Mouse (Mus musculus) embryonic facial prominence, embryonic 15.5 days (tissue): Measurements from ENCODE around the gene Trp53i13. TPM values are rescaled to one million over a fixed set of nuclear protein-coding genes. Genes with fewer than 3 reads are reported as not detected.

Experiments used
- ATAC-seq: fragments of 200-750 bp; cut with Nextera tagmentation; 2 replicates; pipeline ENCODE4 v1.8.0; 2017; ENCODE audit warnings: low read depth, moderate TSS enrichment; ENCODE audit not compliant: insufficient number of reproducible peaks, low FRiP score, low TSS enrichment
- H3K27ac ChIP-seq: fragments of 300-500 bp; sonication (generic); replicated peaks from 2 replicates; pipeline ENCODE4 v1.5.1; 2015; ENCODE audit warnings: mild to moderate bottlenecking, inconsistent platforms
- H3K27me3 ChIP-seq: fragments of 300-500 bp; sonication (generic); 2 replicates; pipeline ENCODE4 v1.6.1; 2015; ENCODE audit warnings: inconsistent platforms
- H3K36me3 ChIP-seq: fragments of 300-500 bp; sonication (generic); 2 replicates; pipeline ENCODE4 v1.6.1; 2015; ENCODE audit warnings: mild to moderate bottlenecking, inconsistent platforms
- H3K4me1 ChIP-seq: fragments of 300-500 bp; sonication (generic); 2 replicates; pipeline ENCODE4 v1.6.1; 2015; ENCODE audit warnings: inconsistent platforms
- H3K4me2 ChIP-seq: fragments of 300-500 bp; sonication (generic); replicated peaks from 2 replicates; pipeline ENCODE4 v1.6.1; 2015; ENCODE audit warnings: mild to moderate bottlenecking, inconsistent platforms
- H3K4me3 ChIP-seq: fragments of 300-500 bp; sonication (generic); replicated peaks from 2 replicates; pipeline ENCODE4 v1.5.1; 2015; ENCODE audit warnings: mild to moderate bottlenecking, inconsistent platforms
- H3K9ac ChIP-seq: fragments of 300-500 bp; sonication (generic); 2 replicates; pipeline ENCODE4 v1.6.1; 2015; ENCODE audit warnings: inconsistent platforms
- H3K9me3 ChIP-seq: fragments of 300-500 bp; sonication (generic); replicated peaks from 2 replicates; pipeline ENCODE4 v1.6.1; 2016; ENCODE audit warnings: inconsistent platforms
- WGBS: fragments of 180-500 bp; shearing (Covaris S2); methylation state at CpG from one replicate; pipeline ENCODE4 v1.1.7; 2015; 5-methylcytosine and 5-hydroxymethylcytosine counted together
- polyA plus RNA-seq: library from polyadenylated mRNA; unstranded; fragments of >200 nt; fragmentation: Nextera tagmentation; extraction: Ambion mirVana; gene quantifications from 2 replicates; pipeline ENCODE4 v1.2.1, GENCODE M21; 2015

Gene Trp53i13
- polyA plus RNA-seq, 1 experiment from 2014 or later: 61.8 TPM

- Histone ChIP-seq H3K4me2 (peak within 1 kb of the TSS; percentile 94), H3K4me1 (peaks cover 82% of the 10 kb centered on the region), H3K4me3 (peak within 1 kb of the TSS; percentile 86), H3K27ac (peak within 1 kb of the TSS; percentile 94), H3K9ac (peak within 1 kb of the TSS; percentile 80), H3K27me3 (no peaks in the 10 kb centered on the region), H3K36me3 (no peaks in the 10 kb centered on the region), H3K9me3 (no peaks in the 10 kb centered on the region)
- under 1% methylated on average over 49 of the region's 87 CpGs for WGBS
- ATAC-seq: 0 out of 2 replicates have a peak, but pooled peaks have one; percentile 26
These were observed 26.1 kb downstream of the Trp53i13 start, which contains the start of gene Ankrd13b for GRCm38 (mm10) chr11:77489591-77490235. Ankrd13b (minus strand) TSS chr11:77489678.

- H3K27me3 ChIP-seq: no peaks in the 10 kb centered on the region
- peak overlapping the region; percentile 86 for H3K4me3 ChIP-seq
- peak overlapping the region; percentile 80 for H3K9ac ChIP-seq
- ATAC-seq: no peak
- H3K27ac ChIP-seq: no peak overlapping the region
- H3K4me1 ChIP-seq: peaks cover 74% of the 10 kb centered on the region
- 2% methylated on average over 53 of the region's 55 CpGs for WGBS
- H3K9me3 ChIP-seq: no peaks in the 10 kb centered on the region
- peak overlapping the region; percentile 94 for H3K4me2 ChIP-seq
- no peaks in the 10 kb centered on the region for H3K36me3 ChIP-seq
These were observed 26.8 kb downstream of the Trp53i13 start for GRCm38 (mm10) chr11:77488771-77489581.

- 65% methylated on average over 5 of the region's 5 CpGs for WGBS
- Histone ChIP-seq H3K36me3 (no peaks in the 10 kb centered on the region), H3K4me1 (peaks cover 59% of the 10 kb centered on the region), H3K4me3 (no peak overlapping the region), H3K4me2 (no peak overlapping the region), H3K27ac (peak overlapping the region; percentile 1; the same call in 1 of the 2 replicates), H3K9ac (no peak overlapping the region), H3K27me3 (no peaks in the 10 kb centered on the region), H3K9me3 (no peaks in the 10 kb centered on the region)
- no peak for ATAC-seq
These were observed 29.0 kb downstream of the Trp53i13 start for GRCm38 (mm10) chr11:77486798-77487197.

GRCm38 (mm10) chr11:77485229-77485628 is 30.6 kb downstream of the Trp53i13 start:
- Histone ChIP-seq H3K4me2 (no peak overlapping the region), H3K4me3 (no peak overlapping the region)

GRCm38 (mm10) chr11:77483510-77484255 is 32.1 kb downstream of the Trp53i13 start:
- H3K4me1 ChIP-seq: peaks cover 35% of the 10 kb centered on the region
- 63% methylated on average over 11 of the region's 11 CpGs for WGBS
- ATAC-seq: no peak

More at GRCm38 (mm10) chr11:77485229-77485628, 30.6 kb downstream of the Trp53i13 start:
- no peak overlapping the region for H3K9ac ChIP-seq
- ATAC-seq: peak; percentile 15; the same call in 1 of the 2 replicates
- no peak overlapping the region for H3K27ac ChIP-seq
- H3K4me1 ChIP-seq: peaks cover 45% of the 10 kb centered on the region
- H3K36me3 ChIP-seq: no peaks in the 10 kb centered on the region
- H3K9me3 ChIP-seq: no peaks in the 10 kb centered on the region
- 49% methylated on average over 6 of the region's 6 CpGs for WGBS
- no peaks in the 10 kb centered on the region for H3K27me3 ChIP-seq

GRCm38 (mm10) chr11:77483043-77483442 is 32.7 kb downstream of the Trp53i13 start:
- H3K4me1 ChIP-seq: peaks cover 29% of the 10 kb centered on the region
- ATAC-seq: no peak
- no peaks in the 10 kb centered on the region for H3K9me3 ChIP-seq
- H3K4me2 ChIP-seq: no peak overlapping the region
- H3K27ac ChIP-seq: no peak overlapping the region
- H3K9ac ChIP-seq: no peak overlapping the region
- no peak overlapping the region for H3K4me3 ChIP-seq
- 74% methylated on average over 3 of the region's 3 CpGs for WGBS
- no peaks in the 10 kb centered on the region for H3K27me3 ChIP-seq
- H3K36me3 ChIP-seq: no peaks in the 10 kb centered on the region

More at GRCm38 (mm10) chr11:77483510-77484255, 32.1 kb downstream of the Trp53i13 start:
- H3K9ac ChIP-seq: no peak overlapping the region
- no peaks in the 10 kb centered on the region for H3K27me3 ChIP-seq
- H3K4me2 ChIP-seq: no peak overlapping the region
- H3K36me3 ChIP-seq: no peaks in the 10 kb centered on the region
- H3K27ac ChIP-seq: no peak overlapping the region
- no peaks in the 10 kb centered on the region for H3K9me3 ChIP-seq
- H3K4me3 ChIP-seq: no peak overlapping the region

- no peaks in the 10 kb centered on the region for H3K9me3 ChIP-seq
- H3K4me3 ChIP-seq: no peak overlapping the region
- peaks cover 17% of the 10 kb centered on the region for H3K36me3 ChIP-seq
- H3K27ac ChIP-seq: no peak overlapping the region
- no peaks in the 10 kb centered on the region for H3K4me1 ChIP-seq
- H3K4me2 ChIP-seq: no peak overlapping the region
- ATAC-seq: no peak
- H3K27me3 ChIP-seq: no peaks in the 10 kb centered on the region
- no peak overlapping the region for H3K9ac ChIP-seq
- WGBS: 93% methylated on average over 6 of the region's 6 CpGs
These were observed 38.9 kb downstream of the Trp53i13 start for GRCm38 (mm10) chr11:77476895-77477294.

GRCm38 (mm10) chr11:77476216-77476615 is 39.6 kb downstream of the Trp53i13 start:
- ATAC-seq: no peak
- Histone ChIP-seq H3K4me3 (no peak overlapping the region), H3K4me1 (no peaks in the 10 kb centered on the region), H3K4me2 (no peak overlapping the region), H3K9ac (no peak overlapping the region), H3K36me3 (peaks cover 24% of the 10 kb centered on the region), H3K27me3 (no peaks in the 10 kb centered on the region), H3K9me3 (no peaks in the 10 kb centered on the region), H3K27ac (no peak overlapping the region)
- 86% methylated on average over 14 of the region's 14 CpGs for WGBS

GRCm38 (mm10) chr11:77472775-77473174 is 43.0 kb downstream of the Trp53i13 start:
- peaks cover 27% of the 10 kb centered on the region for H3K36me3 ChIP-seq
- no peak for ATAC-seq

GRCm38 (mm10) chr11:77471407-77471806 is 44.4 kb downstream of the Trp53i13 start:
- 72% methylated on average over 29 of the region's 29 CpGs for WGBS
- Histone ChIP-seq H3K4me2 (no peak overlapping the region), H3K27me3 (peaks cover 26% of the 10 kb centered on the region), H3K9ac (no peak overlapping the region), H3K4me3 (no peak overlapping the region), H3K36me3 (peaks cover 27% of the 10 kb centered on the region), H3K9me3 (no peaks in the 10 kb centered on the region), H3K4me1 (peaks cover 14% of the 10 kb centered on the region), H3K27ac (no peak overlapping the region)
- no peak for ATAC-seq

More at GRCm38 (mm10) chr11:77472775-77473174, 43.0 kb downstream of the Trp53i13 start:
- Histone ChIP-seq H3K9me3 (no peaks in the 10 kb centered on the region), H3K27ac (no peak overlapping the region), H3K4me2 (no peak overlapping the region), H3K4me1 (0 out of 2 replicates have a peak, but pooled peaks cover 3% of the 10 kb centered on the region), H3K27me3 (peaks cover 12% of the 10 kb centered on the region), H3K4me3 (no peak overlapping the region), H3K9ac (no peak overlapping the region)
- WGBS: 90% methylated on average over 16 of the region's 16 CpGs

- Histone ChIP-seq H3K4me2 (no peak overlapping the region), H3K9ac (no peak overlapping the region), H3K9me3 (no peaks in the 10 kb centered on the region), H3K4me1 (peaks cover 17% of the 10 kb centered on the region), H3K36me3 (peaks cover 22% of the 10 kb centered on the region), H3K4me3 (no peak overlapping the region), H3K27me3 (peaks cover 44% of the 10 kb centered on the region), H3K27ac (no peak overlapping the region)
- 81% methylated on average over 9 of the region's 9 CpGs for WGBS
- no peak for ATAC-seq
These were observed 47.4 kb downstream of the Trp53i13 start for GRCm38 (mm10) chr11:77468397-77468796.
